Mouse (Mus musculus) midbrain, postnatal 0 days (tissue): ENCODE data around the gene Ikzf5. TPM values are rescaled to one million over a fixed set of nuclear protein-coding genes. Genes with fewer than 3 reads are reported as not detected.

ENCODE experiments used
- ATAC-seq: fragments of 200-750 bp; cut with Nextera tagmentation; 2 replicates; pipeline ENCODE4 v1.8.0; 2017; ENCODE audit warnings: moderate number of reproducible peaks, mild to moderate bottlenecking, moderate TSS enrichment, moderate library complexity; ENCODE audit not compliant: low FRiP score
- DNase-seq: peaks from one replicate; pipeline ENCODE4 v3.0.0-alpha.2; 2015; ENCODE audit warnings: low spot score
- H3K27ac ChIP-seq: fragments of 300-500 bp; sonication (generic); 2 replicates; pipeline ENCODE4 v1.5.1; 2014; ENCODE audit warnings: low read depth, mild to moderate bottlenecking, low read length, mixed read lengths
- H3K27me3 ChIP-seq: fragments of 300-500 bp; sonication (generic); 2 replicates; pipeline ENCODE4 v1.6.1; 2014; ENCODE audit warnings: low read length, control low read depth, mixed read lengths; ENCODE audit not compliant: insufficient read depth
- H3K36me3 ChIP-seq: fragments of 300-500 bp; sonication (generic); 2 replicates; pipeline ENCODE4 v1.6.1; 2014; ENCODE audit warnings: low read length, control low read depth, mixed read lengths; ENCODE audit not compliant: insufficient read depth
- H3K4me1 ChIP-seq: fragments of 300-500 bp; sonication (generic); 2 replicates; pipeline ENCODE4 v1.6.1; 2014; ENCODE audit warnings: mild to moderate bottlenecking, control low read depth, antibody characterized with exemption, low read length, mixed read lengths; ENCODE audit not compliant: insufficient read depth
- H3K4me2 ChIP-seq: fragments of 300-500 bp; sonication (generic); 2 replicates; pipeline ENCODE4 v1.6.1; 2014; ENCODE audit warnings: low read depth, mild to moderate bottlenecking, low read length, mixed read lengths; ENCODE audit not compliant: poor library complexity, severe bottlenecking
- H3K4me3 ChIP-seq: fragments of 300-500 bp; sonication (generic); 2 replicates; pipeline ENCODE4 v1.5.1; 2014; ENCODE audit warnings: low read depth, mild to moderate bottlenecking, low read length, moderate library complexity
- H3K9ac ChIP-seq: fragments of 300-500 bp; sonication (generic); replicated peaks from 2 replicates; pipeline ENCODE4 v1.6.1; 2014; ENCODE audit warnings: mild to moderate bottlenecking, low read length, moderate library complexity, mixed read lengths; ENCODE audit not compliant: poor library complexity, severe bottlenecking
- H3K9me3 ChIP-seq: fragments of 300-500 bp; sonication (generic); 2 replicates; pipeline ENCODE4 v1.6.1; 2016; ENCODE audit warnings: low read length, control low read depth
- CTCF ChIP-seq: IDR thresholded peaks from 2 replicates; pipeline ENCODE4 v1.5.1; 2016; ENCODE audit warnings: antibody characterized with exemption, mild to moderate bottlenecking
- WGBS: fragments of 180-500 bp; shearing (Covaris S2); extraction: QIAGEN DNeasy Blood & Tissue Kit; methylation state at CpG from one replicate; pipeline ENCODE4 v1.1.7; 2014; 5-methylcytosine and 5-hydroxymethylcytosine counted together
- polyA plus RNA-seq: library from polyadenylated mRNA; unstranded; fragments of >200 nt; fragmentation: Nextera tagmentation; extraction: Ambion mirVana; gene quantifications from 2 replicates; pipeline ENCODE4 v1.2.1, GENCODE M21; 2015
- total RNA-seq: library from RNA; depleted of rRNA; stranded (reverse); fragments of >200 nt; gene quantifications from 2 replicates; pipeline ENCODE4 v1.2.3, GENCODE M21; 2014; rRNA removed

The Ikzf5 gene
- total RNA-seq, result 11.8 and 19.9 TPM in 2 replicates
- polyA plus RNA-seq, result 9.5 and 10.8 TPM in 2 replicates

DNA sequence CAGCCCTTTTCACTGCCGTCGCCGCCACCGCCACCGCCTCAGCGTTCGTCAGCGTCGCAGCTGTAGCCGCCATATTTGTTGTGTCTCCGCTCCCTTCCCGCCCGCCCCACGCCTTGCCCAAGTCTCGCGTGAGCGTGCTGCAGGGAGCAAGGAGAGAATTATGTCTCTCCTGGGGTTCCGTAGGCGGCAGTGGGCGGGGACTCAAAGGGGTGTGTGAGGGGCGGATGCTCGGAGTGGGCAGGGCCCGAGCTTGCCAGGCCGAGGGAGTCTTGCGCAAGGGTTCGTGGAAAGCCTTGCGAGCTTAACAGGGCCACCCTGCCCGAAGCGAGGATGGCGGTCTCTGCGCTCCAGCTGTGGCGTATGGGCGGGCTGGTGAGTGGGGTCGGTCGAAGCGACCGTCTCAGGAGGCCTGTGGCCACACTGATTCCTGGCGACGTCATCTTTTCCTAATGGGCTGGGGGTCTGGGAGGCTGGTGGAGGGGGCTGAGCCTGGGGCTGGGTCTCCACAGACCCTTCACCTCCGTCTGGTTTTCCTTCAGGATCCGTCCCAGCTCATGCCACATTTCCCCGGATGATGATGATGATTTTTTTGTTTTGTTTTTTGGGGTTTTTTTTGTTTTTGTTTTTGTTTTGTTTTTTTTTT, at the start of gene Ikzf5, which contains the start of gene Acadsb:
Gene Ikzf5, minus strand, starts transcription at position 106 of the 643 bp plus-strand sequence.
Gene Acadsb, plus strand, starts transcription at position 186 of the 643 bp plus-strand sequence.
- Histone ChIP-seq H3K27me3 (no peaks in the 10 kb centered on the region), H3K36me3 (no peaks in the 10 kb centered on the region), H3K4me3 (peak within 1 kb of the TSS; percentile 94), H3K27ac (peak within 1 kb of the TSS; percentile 84), H3K4me2 (peak within 1 kb of the TSS; percentile 74), H3K9me3 (no peaks in the 10 kb centered on the region), H3K9ac (peak within 1 kb of the TSS; percentile 90), H3K4me1 (peaks cover 12% of the 10 kb centered on the region; the same call in 1 of the 2 replicates)
- WGBS, result under 1% methylated on average over 37 of the region's 42 CpGs
- ATAC-seq (peak; percentile 96), DNase-seq (peak; percentile 97)
- no peak for TF ChIP-seq CTCF

- 95% methylated on average over 5 of the region's 5 CpGs for WGBS
These were observed 46.4 kb upstream of the Ikzf5 start for GRCm38 (mm10) chr7:131456714-131457113.

DNA sequence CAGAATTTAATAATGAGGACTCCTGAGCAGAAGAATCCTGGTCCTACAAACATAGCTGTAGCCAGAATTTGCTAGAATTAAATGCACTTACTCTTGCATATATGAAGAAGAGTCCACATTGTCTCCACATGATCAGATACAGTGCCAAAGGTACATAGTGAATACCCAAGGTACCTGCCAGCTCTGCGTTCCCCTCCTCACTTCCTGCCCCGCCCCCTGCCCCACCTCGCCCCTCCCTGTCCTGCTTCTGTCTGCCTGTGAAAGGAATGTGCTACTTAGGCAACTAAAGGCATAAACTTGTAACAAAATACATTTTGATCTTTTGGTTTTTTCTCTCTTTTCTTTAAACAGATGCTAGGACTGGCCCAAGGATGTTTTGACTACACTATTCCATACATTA, 26.7 kb upstream of the Ikzf5 start:
- no peak for TF ChIP-seq CTCF
- Histone ChIP-seq H3K9ac (no peak overlapping the region), H3K4me2 (no peak overlapping the region), H3K27me3 (no peaks in the 10 kb centered on the region), H3K36me3 (peaks cover 17% of the 10 kb centered on the region), H3K4me3 (no peak overlapping the region), H3K27ac (no peak overlapping the region), H3K9me3 (no peaks in the 10 kb centered on the region), H3K4me1 (no peaks in the 10 kb centered on the region)
- ATAC-seq (no peak), DNase-seq (no peak)
- 72% methylated on average over 3 of the region's 3 CpGs for WGBS

More at GRCm38 (mm10) chr7:131456714-131457113, 46.4 kb upstream of the Ikzf5 start:
- Histone ChIP-seq H3K4me3 (no peak overlapping the region), H3K9ac (no peak overlapping the region), H3K27ac (no peak overlapping the region), H3K4me2 (no peak overlapping the region), H3K9me3 (no peaks in the 10 kb centered on the region), H3K27me3 (no peaks in the 10 kb centered on the region), H3K4me1 (no peaks in the 10 kb centered on the region), H3K36me3 (no peaks in the 10 kb centered on the region)
- no peak for DNase-seq
- no peak for ATAC-seq
- no peak for TF ChIP-seq CTCF

- WGBS, result 74% methylated on average over 1 of the region's 1 CpGs
- peak; percentile 67 for TF ChIP-seq CTCF
These were observed 24.0 kb upstream of the Ikzf5 start for GRCm38 (mm10) chr7:131434276-131434675.

GRCm38 (mm10) chr7:131432244-131432643, 21.9 kb upstream of the Ikzf5 start:
- no peak overlapping the region for H3K9ac ChIP-seq
- peaks cover 23% of the 10 kb centered on the region for H3K36me3 ChIP-seq
- TF ChIP-seq CTCF, result peak; percentile 82
- DNase-seq, result peak; percentile 74
- no peaks in the 10 kb centered on the region for H3K9me3 ChIP-seq
- ATAC-seq, result no peak
- no peaks in the 10 kb centered on the region for H3K4me1 ChIP-seq
- H3K4me2 ChIP-seq, result no peak overlapping the region
- H3K27ac ChIP-seq, result no peak overlapping the region
- 15% methylated on average over 1 of the region's 1 CpGs for WGBS
- no peaks in the 10 kb centered on the region for H3K27me3 ChIP-seq
- no peak overlapping the region for H3K4me3 ChIP-seq

More at GRCm38 (mm10) chr7:131434276-131434675, 24.0 kb upstream of the Ikzf5 start:
- no peak overlapping the region for H3K9ac ChIP-seq
- ATAC-seq (no peak), DNase-seq (peak; percentile 15)
- H3K27me3 ChIP-seq, result no peaks in the 10 kb centered on the region
- H3K4me3 ChIP-seq, result no peak overlapping the region
- H3K4me1 ChIP-seq, result no peaks in the 10 kb centered on the region
- H3K36me3 ChIP-seq, result peaks cover 25% of the 10 kb centered on the region
- H3K27ac ChIP-seq, result no peak overlapping the region
- H3K9me3 ChIP-seq, result no peaks in the 10 kb centered on the region
- no peak overlapping the region for H3K4me2 ChIP-seq

DNA sequence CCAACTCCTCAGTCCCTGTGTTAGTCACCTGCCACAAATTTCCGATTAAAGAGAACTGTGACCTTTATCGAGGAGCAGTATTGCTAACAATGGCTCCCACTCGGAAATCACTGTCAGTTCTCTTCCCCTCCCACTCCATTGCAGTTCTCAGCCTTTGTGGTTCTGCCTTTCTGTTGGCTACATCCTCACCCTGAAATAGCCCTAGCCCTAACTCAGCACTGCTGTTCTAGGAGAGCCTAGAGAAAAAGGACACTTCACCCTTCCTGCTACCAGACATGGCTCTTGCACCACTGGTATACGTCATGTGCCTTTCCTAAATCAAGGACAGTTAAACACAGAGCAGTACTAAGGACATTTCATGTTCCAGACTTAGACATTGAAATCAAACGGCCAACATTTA, 17.0 kb upstream of the Ikzf5 start:
- Histone ChIP-seq H3K4me3 (no peak overlapping the region), H3K36me3 (peaks cover 20% of the 10 kb centered on the region), H3K27me3 (no peaks in the 10 kb centered on the region), H3K4me1 (no peaks in the 10 kb centered on the region), H3K27ac (no peak overlapping the region), H3K4me2 (no peak overlapping the region), H3K9me3 (no peaks in the 10 kb centered on the region), H3K9ac (no peak overlapping the region)
- ATAC-seq (no peak), DNase-seq (no peak)
- no peak for TF ChIP-seq CTCF
- WGBS, result 89% methylated on average over 5 of the region's 5 CpGs
